Mouse (Mus musculus): ENCODE data around the gene Syndig1. TPM values are rescaled to one million over a fixed set of nuclear protein-coding genes. Genes with fewer than 3 reads are reported as not detected.

The Syndig1 gene
- polyA plus RNA-seq, 1 experiment from 2014 or later, result 77.9 TPM

DNA sequence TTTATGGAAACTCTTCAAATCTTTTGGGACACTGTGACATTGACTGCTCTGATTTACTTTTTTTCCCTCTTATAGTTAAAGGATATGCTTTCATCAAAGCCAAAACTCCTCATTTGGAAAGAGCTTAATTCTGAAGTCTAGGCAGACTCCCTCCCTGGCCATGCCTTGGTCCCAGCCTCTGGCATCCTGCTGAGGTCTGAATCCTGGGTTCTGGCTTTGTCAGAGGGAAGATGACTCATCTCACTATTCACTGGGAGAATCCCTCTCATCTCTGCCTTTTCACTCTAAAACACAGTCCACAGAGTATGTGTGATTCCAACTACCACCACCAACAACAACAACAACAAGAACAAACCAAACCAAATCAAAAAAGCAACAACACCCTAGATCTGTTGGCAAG lies 58.6 kb downstream of the Syndig1 start:
- Histone ChIP-seq H3K4me2 (no peak overlapping the region), H3K9ac (replicated peaks) (no peak overlapping the region), H3K4me3 (replicated peaks) (no peak overlapping the region), H3K4me1 (no peaks in the 10 kb centered on the region; the same call in 1 of the 2 replicates), H3K27me3 (replicated peaks) (no peaks in the 10 kb centered on the region), H3K9me3 (replicated peaks) (no peaks in the 10 kb centered on the region), H3K36me3 (no peaks in the 10 kb centered on the region), H3K27ac (replicated peaks) (no peak overlapping the region)
- no peak for ATAC-seq (ENCODE audit: low FRiP score)

DNA sequence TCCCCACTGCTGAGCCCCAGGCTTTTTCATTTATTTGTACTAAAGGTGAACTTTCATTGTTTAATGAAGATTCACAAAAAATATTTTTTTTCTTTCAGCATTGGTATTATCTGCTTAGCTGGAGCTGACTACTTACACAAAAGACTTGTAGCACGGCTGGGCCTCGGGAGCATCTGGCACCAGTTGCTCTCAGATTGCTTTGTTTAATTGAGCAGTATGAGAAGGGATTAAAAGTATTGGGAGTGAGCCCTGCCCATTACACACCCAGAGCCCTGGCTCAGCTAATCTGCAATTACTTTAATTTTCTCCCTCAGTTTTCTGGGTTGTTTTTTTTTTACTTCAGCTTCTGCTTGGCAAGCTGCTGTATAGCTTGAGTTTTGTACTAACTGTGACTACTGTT lies 62.6 kb downstream of the Syndig1 start:
- Histone ChIP-seq H3K9ac (replicated peaks) (no peak overlapping the region), H3K4me3 (replicated peaks) (no peak overlapping the region), H3K27ac (replicated peaks) (no peak overlapping the region), H3K4me2 (no peak overlapping the region), H3K27me3 (replicated peaks) (no peaks in the 10 kb centered on the region), H3K36me3 (no peaks in the 10 kb centered on the region), H3K4me1 (peaks cover 5% of the 10 kb centered on the region), H3K9me3 (replicated peaks) (no peaks in the 10 kb centered on the region)
- no peak for ATAC-seq (ENCODE audit: low FRiP score)
- 38% methylated on average over 2 of the region's 2 CpGs for WGBS

DNA sequence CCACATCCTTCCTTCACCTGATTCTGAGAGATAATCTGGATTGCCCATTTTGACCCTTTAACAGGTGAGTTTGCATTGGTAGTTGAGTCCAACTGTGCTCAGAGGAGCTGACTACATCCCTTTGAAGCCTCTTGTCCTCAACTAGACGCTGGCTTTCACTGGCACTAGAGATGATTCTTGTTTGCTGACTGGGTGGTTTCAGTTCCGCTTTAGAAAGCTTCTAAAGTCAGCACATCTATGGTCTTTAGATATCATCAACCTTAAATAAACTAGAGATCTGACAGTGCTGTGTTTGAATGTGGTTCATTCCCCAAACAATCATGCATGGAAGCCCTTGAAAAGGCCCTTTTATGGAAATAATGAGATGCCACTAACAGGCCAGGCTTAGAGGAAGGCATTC lies 67.3 kb downstream of the Syndig1 start:
- no peak overlapping the region for H3K27ac ChIP-seq (replicated peaks)
- H3K4me2 ChIP-seq, result no peak overlapping the region
- ATAC-seq (ENCODE audit: low FRiP score), result no peak
- no peak overlapping the region for H3K4me3 ChIP-seq (replicated peaks)
- H3K36me3 ChIP-seq, result no peaks in the 10 kb centered on the region
- H3K9me3 ChIP-seq (replicated peaks), result no peaks in the 10 kb centered on the region
- 82% methylated on average over 2 of the region's 2 CpGs for WGBS
- peaks cover 5% of the 10 kb centered on the region for H3K4me1 ChIP-seq
- H3K9ac ChIP-seq (replicated peaks), result no peak overlapping the region
- H3K27me3 ChIP-seq (replicated peaks), result no peaks in the 10 kb centered on the region

DNA sequence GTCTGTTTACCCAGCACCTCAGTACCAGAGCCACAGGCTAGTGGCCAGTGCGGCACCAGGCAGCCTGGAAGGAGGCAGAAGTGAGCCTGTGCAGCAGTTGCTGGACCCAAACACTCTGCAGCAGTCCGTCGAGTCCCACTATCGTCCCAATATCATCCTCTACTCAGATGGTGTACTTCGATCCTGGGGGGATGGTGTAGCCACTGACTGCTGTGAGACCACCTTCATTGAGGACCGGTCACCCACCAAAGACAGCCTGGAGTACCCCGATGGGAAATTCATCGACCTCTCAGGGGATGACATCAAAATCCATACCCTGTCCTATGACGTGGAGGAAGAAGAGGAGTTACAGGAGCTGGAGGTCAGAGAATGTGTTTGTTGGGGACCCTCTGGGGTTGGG lies 70.6 kb downstream of the Syndig1 start:
- H3K4me2 ChIP-seq, result no peak overlapping the region
- 95% methylated on average over 9 of the region's 9 CpGs for WGBS
- no peaks in the 10 kb centered on the region for H3K27me3 ChIP-seq (replicated peaks)
- no peak for ATAC-seq (ENCODE audit: low FRiP score)
- no peaks in the 10 kb centered on the region for H3K9me3 ChIP-seq (replicated peaks)
- H3K4me3 ChIP-seq (replicated peaks), result no peak overlapping the region
- H3K27ac ChIP-seq (replicated peaks), result no peak overlapping the region
- no peaks in the 10 kb centered on the region for H3K36me3 ChIP-seq
- H3K4me1 ChIP-seq, result no peaks in the 10 kb centered on the region
- H3K9ac ChIP-seq (replicated peaks), result no peak overlapping the region

GRCm38 (mm10) chr2:149900606-149901005 lies 71.6 kb downstream of the Syndig1 start:
- no peak overlapping the region for H3K4me2 ChIP-seq
- 73% methylated on average over 1 of the region's 1 CpGs for WGBS
- H3K27ac ChIP-seq (replicated peaks), result no peak overlapping the region
- ATAC-seq (ENCODE audit: low FRiP score), result no peak
- H3K4me1 ChIP-seq, result no peaks in the 10 kb centered on the region
- no peaks in the 10 kb centered on the region for H3K36me3 ChIP-seq
- no peak overlapping the region for H3K4me3 ChIP-seq (replicated peaks)
- no peaks in the 10 kb centered on the region for H3K9me3 ChIP-seq (replicated peaks)
- H3K9ac ChIP-seq (replicated peaks), result no peak overlapping the region
- no peaks in the 10 kb centered on the region for H3K27me3 ChIP-seq (replicated peaks)

GRCm38 (mm10) chr2:149904405-149904804 lies 75.4 kb downstream of the Syndig1 start:
- H3K9me3 ChIP-seq (replicated peaks), result no peaks in the 10 kb centered on the region
- H3K9ac ChIP-seq (replicated peaks), result no peak overlapping the region
- 83% methylated on average over 1 of the region's 1 CpGs for WGBS
- no peak overlapping the region for H3K4me3 ChIP-seq (replicated peaks)
- no peaks in the 10 kb centered on the region for H3K36me3 ChIP-seq
- H3K27me3 ChIP-seq (replicated peaks), result no peaks in the 10 kb centered on the region
- ATAC-seq (ENCODE audit: low FRiP score), result no peak
- H3K27ac ChIP-seq (replicated peaks), result no peak overlapping the region
- H3K4me2 ChIP-seq, result no peak overlapping the region
- H3K4me1 ChIP-seq, result no peaks in the 10 kb centered on the region

DNA sequence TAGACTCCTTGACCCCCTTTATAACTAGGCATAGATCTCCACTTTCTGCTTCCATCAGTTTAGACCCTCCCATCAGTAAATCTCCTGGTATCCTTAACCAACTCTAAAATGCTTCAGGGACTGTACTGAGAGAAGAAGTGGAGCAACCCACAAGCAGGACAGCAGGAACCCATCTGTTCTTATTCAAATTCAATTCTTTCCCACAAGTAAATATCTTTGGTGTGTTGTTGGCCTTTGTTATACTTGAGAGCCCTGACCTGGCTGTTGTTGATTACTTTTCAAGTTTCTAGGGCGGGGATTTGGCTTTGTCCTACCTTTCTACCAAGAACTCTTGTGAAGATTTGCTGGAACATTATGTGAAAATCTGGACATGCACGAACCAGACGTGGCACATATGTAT lies 77.7 kb downstream of the Syndig1 start:
- Histone ChIP-seq H3K4me2 (no peak overlapping the region), H3K9ac (replicated peaks) (no peak overlapping the region), H3K4me1 (no peaks in the 10 kb centered on the region), H3K27ac (replicated peaks) (no peak overlapping the region), H3K4me3 (replicated peaks) (no peak overlapping the region), H3K27me3 (replicated peaks) (no peaks in the 10 kb centered on the region), H3K36me3 (no peaks in the 10 kb centered on the region), H3K9me3 (replicated peaks) (no peaks in the 10 kb centered on the region)
- WGBS, result 90% methylated on average over 3 of the region's 3 CpGs
- ATAC-seq (ENCODE audit: low FRiP score), result no peak

DNA sequence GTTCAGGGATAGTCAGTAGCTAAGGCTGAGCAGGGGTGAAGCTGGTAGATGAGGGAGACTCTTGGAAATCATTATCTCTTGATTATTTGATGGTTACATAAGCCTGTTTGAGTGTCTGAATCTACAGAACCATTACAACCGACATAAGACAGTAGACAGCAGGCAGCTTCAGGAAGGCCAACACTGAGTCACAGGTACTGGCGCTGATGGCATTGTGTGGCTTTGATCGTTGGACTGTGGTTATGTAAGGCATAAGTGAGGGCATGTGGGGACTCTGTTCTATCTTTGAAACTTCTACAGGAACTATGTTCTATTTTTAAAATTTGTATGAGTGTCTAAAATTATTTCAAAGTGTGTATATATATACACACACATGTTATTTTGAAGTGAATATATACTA lies 88.2 kb downstream of the Syndig1 start:
- H3K27me3 ChIP-seq (replicated peaks), result no peaks in the 10 kb centered on the region
- H3K36me3 ChIP-seq, result no peaks in the 10 kb centered on the region
- no peak overlapping the region for H3K9ac ChIP-seq (replicated peaks)
- no peak overlapping the region for H3K27ac ChIP-seq (replicated peaks)
- no peaks in the 10 kb centered on the region for H3K4me1 ChIP-seq
- H3K9me3 ChIP-seq (replicated peaks), result no peaks in the 10 kb centered on the region
- 90% methylated on average over 3 of the region's 3 CpGs for WGBS
- no peak overlapping the region for H3K4me2 ChIP-seq
- H3K4me3 ChIP-seq (replicated peaks), result no peak overlapping the region
- no peak for ATAC-seq (ENCODE audit: low FRiP score)

DNA sequence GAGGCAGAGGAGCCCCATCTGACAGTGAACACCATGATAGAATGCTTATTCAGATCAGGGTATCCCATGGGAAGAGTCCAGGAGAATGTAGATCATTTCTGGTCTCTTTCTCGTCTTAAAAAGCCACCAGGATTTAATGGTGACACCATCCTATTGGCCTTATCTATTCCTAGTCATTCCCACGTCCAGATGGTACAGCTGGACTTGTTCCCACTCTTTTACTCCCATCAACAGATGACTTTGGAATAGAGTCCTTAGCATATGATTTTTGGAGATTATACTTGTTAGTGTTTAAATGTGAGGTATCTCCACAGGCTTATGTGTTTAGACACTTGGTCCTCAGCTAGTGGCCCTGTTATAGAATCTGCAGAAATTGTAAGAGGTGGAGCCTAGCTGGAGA lies 94.5 kb downstream of the Syndig1 start:
- H3K4me1 ChIP-seq, result no peaks in the 10 kb centered on the region
- no peak overlapping the region for H3K9ac ChIP-seq (replicated peaks)
- H3K27me3 ChIP-seq (replicated peaks), result no peaks in the 10 kb centered on the region
- ATAC-seq (ENCODE audit: low FRiP score), result no peak
- H3K27ac ChIP-seq (replicated peaks), result no peak overlapping the region
- WGBS, result 57% methylated on average over 2 of the region's 2 CpGs
- no peaks in the 10 kb centered on the region for H3K9me3 ChIP-seq (replicated peaks)
- H3K36me3 ChIP-seq, result no peaks in the 10 kb centered on the region
- no peak overlapping the region for H3K4me3 ChIP-seq (replicated peaks)
- no peak overlapping the region for H3K4me2 ChIP-seq

DNA sequence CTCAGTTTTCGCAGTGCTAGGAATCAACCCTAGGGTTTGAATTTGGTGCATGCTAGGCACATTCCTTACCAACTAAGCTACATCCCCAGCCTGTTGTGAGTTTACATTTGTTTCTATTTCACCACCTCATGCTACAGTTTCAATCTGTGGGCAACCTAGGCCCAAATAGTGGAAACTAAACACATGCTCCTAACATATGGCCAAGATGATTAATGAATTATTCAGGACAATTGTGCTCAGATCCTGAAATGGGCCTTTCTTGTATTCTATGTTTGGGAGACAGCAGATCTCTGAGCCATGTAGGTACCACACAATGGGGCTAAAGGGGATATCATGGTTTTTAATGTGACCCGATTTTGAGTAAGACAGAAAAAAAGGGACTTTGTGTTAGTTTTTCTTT lies 96.9 kb downstream of the Syndig1 start:
- Histone ChIP-seq H3K27ac (replicated peaks) (no peak overlapping the region), H3K27me3 (replicated peaks) (no peaks in the 10 kb centered on the region), H3K9me3 (replicated peaks) (no peaks in the 10 kb centered on the region), H3K4me1 (0 out of 2 replicates have a peak, but pooled peaks cover 3% of the 10 kb centered on the region), H3K4me3 (replicated peaks) (no peak overlapping the region), H3K36me3 (no peaks in the 10 kb centered on the region), H3K4me2 (no peak overlapping the region), H3K9ac (replicated peaks) (no peak overlapping the region)
- 89% methylated on average over 2 of the region's 2 CpGs for WGBS
- no peak for ATAC-seq (ENCODE audit: low FRiP score)

DNA sequence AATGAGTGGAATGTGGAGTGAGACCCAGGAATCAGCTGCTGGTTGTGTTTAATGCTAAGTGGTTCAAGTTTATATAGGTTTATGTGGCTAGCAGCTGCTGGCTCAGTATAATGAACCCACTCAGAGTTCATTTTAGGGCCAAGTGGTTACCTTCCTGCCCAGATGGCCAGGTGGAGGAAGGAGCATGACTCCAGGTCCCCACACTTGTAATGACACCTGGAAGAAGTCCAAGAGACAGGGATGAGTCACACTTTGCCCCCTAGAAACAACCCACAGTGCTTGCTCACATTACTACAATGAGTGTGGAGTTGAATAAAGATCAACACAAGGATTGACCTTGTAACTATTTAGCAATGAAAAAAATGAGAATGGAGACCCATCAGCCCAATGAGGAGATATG lies 98.0 kb downstream of the Syndig1 start:
- H3K4me3 ChIP-seq (replicated peaks), result no peak overlapping the region
- 0 out of 2 replicates have a peak, but pooled peaks cover 3% of the 10 kb centered on the region for H3K4me1 ChIP-seq
- ATAC-seq (ENCODE audit: low FRiP score), result no peak
- no peak overlapping the region for H3K9ac ChIP-seq (replicated peaks)
- no peaks in the 10 kb centered on the region for H3K27me3 ChIP-seq (replicated peaks)
- H3K27ac ChIP-seq (replicated peaks), result no peak overlapping the region
- H3K9me3 ChIP-seq (replicated peaks), result no peaks in the 10 kb centered on the region
- no peak overlapping the region for H3K4me2 ChIP-seq
- H3K36me3 ChIP-seq, result no peaks in the 10 kb centered on the region

DNA sequence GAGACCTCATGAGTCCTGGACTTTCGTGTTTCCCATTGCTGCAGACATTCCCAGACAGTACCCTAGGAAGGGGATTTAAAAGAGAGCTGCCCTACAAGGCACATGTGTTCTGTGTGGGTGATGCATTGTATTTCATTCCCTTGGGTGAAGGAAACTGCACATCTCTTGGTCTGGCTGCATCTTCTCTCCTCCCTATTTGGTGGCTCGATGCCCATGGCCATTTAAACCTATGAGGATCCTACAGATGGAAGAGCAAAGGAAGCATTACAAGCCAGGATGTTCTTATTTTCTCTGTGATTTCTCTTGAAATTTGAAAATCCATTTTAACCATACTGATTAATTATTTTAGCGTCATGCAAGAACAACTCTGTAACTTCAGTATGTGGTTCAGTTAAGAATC lies 98.5 kb downstream of the Syndig1 start:
- H3K4me1 ChIP-seq, result 0 out of 2 replicates have a peak, but pooled peaks cover 3% of the 10 kb centered on the region
- H3K27ac ChIP-seq (replicated peaks), result no peak overlapping the region
- H3K4me3 ChIP-seq (replicated peaks), result no peak overlapping the region
- H3K9me3 ChIP-seq (replicated peaks), result no peaks in the 10 kb centered on the region
- no peaks in the 10 kb centered on the region for H3K27me3 ChIP-seq (replicated peaks)
- H3K9ac ChIP-seq (replicated peaks), result no peak overlapping the region
- WGBS, result 87% methylated on average over 3 of the region's 3 CpGs
- no peak overlapping the region for H3K4me2 ChIP-seq
- H3K36me3 ChIP-seq, result no peaks in the 10 kb centered on the region
- ATAC-seq (ENCODE audit: low FRiP score), result no peak

- Histone ChIP-seq H3K27ac (replicated peaks) (no peak overlapping the region), H3K4me1 (0 out of 2 replicates have a peak, but pooled peaks cover 6% of the 10 kb centered on the region), H3K4me3 (replicated peaks) (no peak overlapping the region), H3K27me3 (replicated peaks) (no peaks in the 10 kb centered on the region), H3K36me3 (no peaks in the 10 kb centered on the region), H3K9ac (replicated peaks) (no peak overlapping the region), H3K9me3 (replicated peaks) (no peaks in the 10 kb centered on the region), H3K4me2 (no peak overlapping the region)
- no peak for ATAC-seq (ENCODE audit: low FRiP score)
- WGBS, result 73% methylated on average over 5 of the region's 5 CpGs
Measured at GRCm38 (mm10) chr2:149929986-149930385, 101.0 kb downstream of the Syndig1 start.

Measured in neural tube, embryonic 15.5 days (tissue).